ENCODE assay signal across 8 mouse cellular contexts in genomic region chr19:8713997-8714652, GRCm38 (mm10). TPM values are rescaled to one million over a fixed set of nuclear protein-coding genes. Genes with fewer than 3 reads are reported as not detected.
DNase-seq lines count a peak whose midpoint lies in the region; ATAC-seq and TF ChIP-seq lines count a peak whose summit lies in the region.

No protein-coding gene starts in this region.

- ATAC-seq in heart, postnatal 0 days (ENCODE audit: insufficient read depth, low read depth), result no peak
- ATAC-seq in hindbrain, embryonic 15.5 days (ENCODE audit: low FRiP score, low read depth), result no peak
- no peak for ATAC-seq in midbrain, embryonic 14.5 days (ENCODE audit: low FRiP score, low TSS enrichment)

- intact Hi-C loops in left cerebral cortex, postnatal 14 days (cut with DNase I), result no loop called here

- peak overlapping the region; percentile 67 for H3K4me2 ChIP-seq in heart, postnatal 0 days (ENCODE audit: low read depth, low read length)
- peak overlapping the region; percentile 63 for H3K4me2 ChIP-seq in hindbrain, embryonic 15.5 days
- peak overlapping the region; percentile 72 for H3K4me2 ChIP-seq in midbrain, embryonic 14.5 days (ENCODE audit: low read length)

- no peaks in the 10 kb centered on the region for H3K9me3 ChIP-seq in heart, postnatal 0 days (replicated peaks; ENCODE audit: control insufficient read depth, low read length)
- H3K9me3 ChIP-seq in hindbrain, embryonic 15.5 days, result no peaks in the 10 kb centered on the region
- H3K9me3 ChIP-seq in midbrain, embryonic 14.5 days (ENCODE audit: control insufficient read depth, low read length), result no peaks in the 10 kb centered on the region

- peaks cover 11% of the 10 kb centered on the region for H3K36me3 ChIP-seq in heart, postnatal 0 days (replicated peaks; ENCODE audit: control insufficient read depth, insufficient read depth, low read length)
- H3K36me3 ChIP-seq in hindbrain, embryonic 15.5 days, result peaks cover 31% of the 10 kb centered on the region
- H3K36me3 ChIP-seq in midbrain, embryonic 14.5 days (ENCODE audit: control insufficient read depth, insufficient read depth, low read length), result peaks cover 19% of the 10 kb centered on the region

- H3K27me3 ChIP-seq in heart, postnatal 0 days (ENCODE audit: control insufficient read depth, insufficient read depth, low read length), result no peaks in the 10 kb centered on the region
- H3K27me3 ChIP-seq in hindbrain, embryonic 15.5 days, result no peaks in the 10 kb centered on the region
- no peaks in the 10 kb centered on the region for H3K27me3 ChIP-seq in midbrain, embryonic 14.5 days (ENCODE audit: control insufficient read depth, insufficient read depth, low read length)

- no peak for TF ChIP-seq EP300 in heart, postnatal 0 days (IDR thresholded peaks at IDR 0.05; ENCODE audit: low read depth)

- DNase-seq in heart, postnatal 0 days (ENCODE audit: low spot score), result no peak
- no peak for DNase-seq in heart, adult 18-20 months
- no peak for DNase-seq in midbrain, embryonic 14.5 days
- DNase-seq in left cerebral cortex, postnatal 14 days (ENCODE audit: low spot score in 2 of 2), result no peak
- no peak for DNase-seq in thymus, postnatal 10 days (ENCODE audit: low spot score in 2 of 2)
- no peak for DNase-seq in adrenal gland, postnatal 25 days

- WGBS in heart, postnatal 0 days, result 9% methylated on average over 13 of the region's 13 CpGs
- WGBS in bone marrow, adult 2 months, result 8% methylated on average over 13 of the region's 13 CpGs
- WGBS in hindbrain, embryonic 15.5 days, result 7% methylated on average over 13 of the region's 13 CpGs
- 7% methylated on average over 13 of the region's 13 CpGs for WGBS in midbrain, embryonic 14.5 days

- peak overlapping the region; percentile 91 for H3K4me3 ChIP-seq in heart, postnatal 0 days (ENCODE audit: low read depth, low read length)
- peak overlapping the region; percentile 100 for H3K4me3 ChIP-seq in bone marrow, adult 2 months (replicated peaks; ENCODE audit: control insufficient read depth, low read depth, low read length)
- H3K4me3 ChIP-seq in hindbrain, embryonic 15.5 days, result peak overlapping the region; percentile 51
- peak overlapping the region; percentile 78 for H3K4me3 ChIP-seq in midbrain, embryonic 14.5 days (replicated peaks; ENCODE audit: low read depth, low read length)

- no peak for TF ChIP-seq POLR2A in bone marrow, adult 2 months (IDR thresholded peaks at IDR 0.05; ENCODE audit: borderline replicate concordance, control insufficient read depth, low read depth, low read length)

- H3K4me1 ChIP-seq in heart, postnatal 0 days (ENCODE audit: control insufficient read depth, insufficient read depth), result peaks cover 29% of the 10 kb centered on the region
- H3K4me1 ChIP-seq in bone marrow, adult 2 months (ENCODE audit: control insufficient read depth, insufficient read depth, low read length), result peaks cover 4% of the 10 kb centered on the region; the same call in 1 of the 2 replicates
- H3K4me1 ChIP-seq in hindbrain, embryonic 15.5 days (replicated peaks), result peaks cover 38% of the 10 kb centered on the region
- H3K4me1 ChIP-seq in midbrain, embryonic 14.5 days (ENCODE audit: control insufficient read depth, insufficient read depth, low read length), result peaks cover 23% of the 10 kb centered on the region

- peak overlapping the region; percentile 97 for H3K27ac ChIP-seq in heart, postnatal 0 days (ENCODE audit: low read depth)
- peak overlapping the region; percentile 95 for H3K27ac ChIP-seq in bone marrow, adult 2 months (ENCODE audit: control insufficient read depth, insufficient read depth, low read depth, low read length, poor library complexity)
- peak overlapping the region; percentile 85 for H3K27ac ChIP-seq in hindbrain, embryonic 15.5 days (replicated peaks)
- peak overlapping the region; percentile 91 for H3K27ac ChIP-seq in midbrain, embryonic 14.5 days (replicated peaks; ENCODE audit: low read depth, low read length)

- peak overlapping the region; percentile 93 for H3K9ac ChIP-seq in heart, postnatal 0 days (replicated peaks; ENCODE audit: low read depth, low read length)
- H3K9ac ChIP-seq in hindbrain, embryonic 15.5 days, result peak overlapping the region; percentile 60
- H3K9ac ChIP-seq in midbrain, embryonic 14.5 days (replicated peaks; ENCODE audit: low read length), result peak overlapping the region; percentile 90

- no peak for TF ChIP-seq CTCF in heart, postnatal 0 days (IDR thresholded peaks at IDR 0.05; ENCODE audit: low read depth)
- no peak for TF ChIP-seq CTCF in bone marrow, adult 2 months (IDR thresholded peaks at IDR 0.05; ENCODE audit: control insufficient read depth, insufficient read depth, low read length)

RNA-seq across cellular contexts. Expression of gene Slc3a2, which starts 9.0 kb away (rescaled TPM):
- total RNA-seq in heart, postnatal 0 days (2014; rRNA removed; ENCODE audit: low replicate concordance), result 38.3 and 66.4 TPM in 2 replicates
- 40.9 and 41.5 TPM in 2 replicates for polyA plus RNA-seq in heart, postnatal 0 days (2015; fragmentation: Nextera tagmentation; extraction: Ambion mirVana)
- 10 to 100 TPM; 42.4 to 48.1 TPM for total RNA-seq in heart, adult 18-20 months (2021)
- 58.4 and 65.7 TPM in 2 replicates for polyA plus RNA-seq in bone marrow, adult 2 months (2011; ENCODE audit: insufficient read depth, insufficient read length, low replicate concordance, missing spikeins)
- 170 and 175 TPM in 2 replicates for polyA plus RNA-seq in hindbrain, embryonic 15.5 days (2015; fragmentation: Nextera tagmentation; extraction: Ambion mirVana)
- polyA plus RNA-seq in midbrain, embryonic 14.5 days (2014; fragmentation: Nextera tagmentation; extraction: Ambion mirVana), result 157 TPM in 2 replicates
- total RNA-seq in left cerebral cortex, postnatal 14 days (2021), result 100 to 1,000 TPM; 182 to 189 TPM
- total RNA-seq in adrenal gland, postnatal 25 days (2021), result 269 and 403 TPM in 2 replicates

RNA-seq across cellular contexts. Expression of gene Wdr74, which starts 21.5 kb away (rescaled TPM):
- total RNA-seq in heart, postnatal 0 days (2014; rRNA removed; ENCODE audit: low replicate concordance), result 40.8 and 45.8 TPM in 2 replicates
- polyA plus RNA-seq in heart, postnatal 0 days (2015; fragmentation: Nextera tagmentation; extraction: Ambion mirVana), result 35.4 and 36.6 TPM in 2 replicates
- total RNA-seq in heart, adult 18-20 months (2021), result 10 to 100 TPM; 18.8 to 22.3 TPM
- 40.8 and 121 TPM in 2 replicates for polyA plus RNA-seq in bone marrow, adult 2 months (2011; ENCODE audit: insufficient read depth, insufficient read length, low replicate concordance, missing spikeins)
- polyA plus RNA-seq in hindbrain, embryonic 15.5 days (2015; fragmentation: Nextera tagmentation; extraction: Ambion mirVana), result 91.9 and 96.1 TPM in 2 replicates
- polyA plus RNA-seq in midbrain, embryonic 14.5 days (2014; fragmentation: Nextera tagmentation; extraction: Ambion mirVana), result 89.1 and 95.7 TPM in 2 replicates
- total RNA-seq in left cerebral cortex, postnatal 14 days (2021), result 10 to 100 TPM; 42.3 to 43.9 TPM
- 52.0 and 57.7 TPM in 2 replicates for total RNA-seq in adrenal gland, postnatal 25 days (2021)

RNA-seq across cellular contexts. Expression of gene 1700092M07Rik, which starts 26.4 kb away (rescaled TPM):
- total RNA-seq in heart, postnatal 0 days (2014; rRNA removed; ENCODE audit: low replicate concordance), result not detected in 2 replicates
- polyA plus RNA-seq in heart, postnatal 0 days (2015; fragmentation: Nextera tagmentation; extraction: Ambion mirVana), result 0.38 TPM in 1 of 2 replicates, not detected in the other
- total RNA-seq in heart, adult 18-20 months (2021), result under 1 TPM in 1 of 2 experiments, not detected in 1; 0.72 TPM
- 3.4 and 3.7 TPM in 2 replicates for polyA plus RNA-seq in bone marrow, adult 2 months (2011; ENCODE audit: insufficient read depth, insufficient read length, low replicate concordance, missing spikeins)
- polyA plus RNA-seq in hindbrain, embryonic 15.5 days (2015; fragmentation: Nextera tagmentation; extraction: Ambion mirVana), result 1.3 and 1.7 TPM in 2 replicates
- 0.97 and 1.1 TPM in 2 replicates for polyA plus RNA-seq in midbrain, embryonic 14.5 days (2014; fragmentation: Nextera tagmentation; extraction: Ambion mirVana)
- total RNA-seq in left cerebral cortex, postnatal 14 days (2021), result not detected
- 2.6 and 2.8 TPM in 2 replicates for total RNA-seq in adrenal gland, postnatal 25 days (2021)

RNA-seq across cellular contexts. Expression of gene Stx5a, which starts 27.1 kb away (rescaled TPM):
- total RNA-seq in heart, postnatal 0 days (2014; rRNA removed; ENCODE audit: low replicate concordance), result 104 and 105 TPM in 2 replicates
- 57.0 and 63.6 TPM in 2 replicates for polyA plus RNA-seq in heart, postnatal 0 days (2015; fragmentation: Nextera tagmentation; extraction: Ambion mirVana)
- 10 to 100 TPM; 21.3 to 27.1 TPM for total RNA-seq in heart, adult 18-20 months (2021)
- polyA plus RNA-seq in bone marrow, adult 2 months (2011; ENCODE audit: insufficient read depth, insufficient read length, low replicate concordance, missing spikeins), result 62.1 and 83.9 TPM in 2 replicates
- polyA plus RNA-seq in hindbrain, embryonic 15.5 days (2015; fragmentation: Nextera tagmentation; extraction: Ambion mirVana), result 113 and 122 TPM in 2 replicates
- polyA plus RNA-seq in midbrain, embryonic 14.5 days (2014; fragmentation: Nextera tagmentation; extraction: Ambion mirVana), result 102 and 110 TPM in 2 replicates
- 10 to 100 TPM; 63.6 to 64.6 TPM for total RNA-seq in left cerebral cortex, postnatal 14 days (2021)
- total RNA-seq in adrenal gland, postnatal 25 days (2021), result 92.3 and 106 TPM in 2 replicates

RNA-seq across cellular contexts. Expression of gene Nxf1, which starts 42.7 kb away (rescaled TPM):
- 42.3 and 46.8 TPM in 2 replicates for total RNA-seq in heart, postnatal 0 days (2014; rRNA removed; ENCODE audit: low replicate concordance)
- 54.8 and 59.2 TPM in 2 replicates for polyA plus RNA-seq in heart, postnatal 0 days (2015; fragmentation: Nextera tagmentation; extraction: Ambion mirVana)
- total RNA-seq in heart, adult 18-20 months (2021), result 10 to 100 TPM; 31.6 to 35.6 TPM
- 488 and 589 TPM in 2 replicates for polyA plus RNA-seq in bone marrow, adult 2 months (2011; ENCODE audit: insufficient read depth, insufficient read length, low replicate concordance, missing spikeins)
- 142 and 145 TPM in 2 replicates for polyA plus RNA-seq in hindbrain, embryonic 15.5 days (2015; fragmentation: Nextera tagmentation; extraction: Ambion mirVana)
- 146 and 171 TPM in 2 replicates for polyA plus RNA-seq in midbrain, embryonic 14.5 days (2014; fragmentation: Nextera tagmentation; extraction: Ambion mirVana)
- 10 to 100 TPM; 61.9 to 73.6 TPM for total RNA-seq in left cerebral cortex, postnatal 14 days (2021)
- 128 and 179 TPM in 2 replicates for total RNA-seq in adrenal gland, postnatal 25 days (2021)
